Mouse (Mus musculus): ENCODE results near the gene Echs1. TPM values are rescaled to one million over a fixed set of nuclear protein-coding genes. Genes with fewer than 3 reads are reported as not detected.

Echs1 gene
- polyA plus RNA-seq, 1 experiment = 25.8 TPM

GRCm38 (mm10) chr7:140101993-140102860 lies 14.0 kb downstream of the Echs1 start, which contains the start of gene Fuom:
Gene Fuom, minus strand, starts transcription at chr7:140102441.
- 4% methylated on average over 30 of the region's 30 CpGs for WGBS
- peak within 1 kb of the TSS; percentile 63 for H3K4me3 ChIP-seq (replicated peaks; ENCODE audit: control insufficient read depth, low read depth, low read length)
- peaks cover 2% of the 10 kb centered on the region for H3K4me1 ChIP-seq (ENCODE audit: control insufficient read depth, insufficient read depth, low read length)
- no peak within 1 kb of the TSS for H3K27ac ChIP-seq (ENCODE audit: control insufficient read depth, insufficient read depth, low read depth, low read length, poor library complexity)
- TF ChIP-seq CTCF (IDR thresholded peaks at IDR 0.05; ENCODE audit: control insufficient read depth, insufficient read depth, low read length) = no peak
- TF ChIP-seq POLR2A (IDR thresholded peaks at IDR 0.05; ENCODE audit: borderline replicate concordance, control insufficient read depth, low read depth, low read length) = no peak

- 86% methylated on average over 10 of the region's 10 CpGs for WGBS
- H3K4me1 ChIP-seq (ENCODE audit: control insufficient read depth, insufficient read depth, low read length) = peaks cover 2% of the 10 kb centered on the region
- TF ChIP-seq POLR2A (IDR thresholded peaks at IDR 0.05; ENCODE audit: borderline replicate concordance, control insufficient read depth, low read depth, low read length) (no peak), CTCF (IDR thresholded peaks at IDR 0.05; ENCODE audit: control insufficient read depth, insufficient read depth, low read length) (no peak)
- H3K27ac ChIP-seq (ENCODE audit: control insufficient read depth, insufficient read depth, low read depth, low read length, poor library complexity) = no peak overlapping the region
- no peak overlapping the region for H3K4me3 ChIP-seq (replicated peaks; ENCODE audit: control insufficient read depth, low read depth, low read length)
Observed at GRCm38 (mm10) chr7:140101498-140101897, 14.8 kb downstream of the Echs1 start.

GRCm38 (mm10) chr7:140098466-140098865 lies 17.8 kb downstream of the Echs1 start:
- H3K4me1 ChIP-seq (ENCODE audit: control insufficient read depth, insufficient read depth, low read length) = peaks cover 2% of the 10 kb centered on the region
- TF ChIP-seq CTCF (IDR thresholded peaks at IDR 0.05; ENCODE audit: control insufficient read depth, insufficient read depth, low read length) = no peak
- no peak for TF ChIP-seq POLR2A (IDR thresholded peaks at IDR 0.05; ENCODE audit: borderline replicate concordance, control insufficient read depth, low read depth, low read length)
- 43% methylated on average over 1 of the region's 1 CpGs for WGBS

GRCm38 (mm10) chr7:140096055-140096454 lies 20.2 kb downstream of the Echs1 start:
- Histone ChIP-seq H3K4me3 (replicated peaks; ENCODE audit: control insufficient read depth, low read depth, low read length) (no peak overlapping the region), H3K4me1 (ENCODE audit: control insufficient read depth, insufficient read depth, low read length) (no peaks in the 10 kb centered on the region), H3K27ac (ENCODE audit: control insufficient read depth, insufficient read depth, low read depth, low read length, poor library complexity) (no peak overlapping the region)
- no peak for TF ChIP-seq POLR2A (IDR thresholded peaks at IDR 0.05; ENCODE audit: borderline replicate concordance, control insufficient read depth, low read depth, low read length)
- TF ChIP-seq CTCF (IDR thresholded peaks at IDR 0.05; ENCODE audit: control insufficient read depth, insufficient read depth, low read length) = no peak

More at GRCm38 (mm10) chr7:140098466-140098865, 17.8 kb downstream of the Echs1 start:
- no peak overlapping the region for H3K4me3 ChIP-seq (replicated peaks; ENCODE audit: control insufficient read depth, low read depth, low read length)
- no peak overlapping the region for H3K27ac ChIP-seq (ENCODE audit: control insufficient read depth, insufficient read depth, low read depth, low read length, poor library complexity)

- WGBS = 42% methylated on average over 1 of the region's 1 CpGs
- Histone ChIP-seq H3K27ac (ENCODE audit: control insufficient read depth, insufficient read depth, low read depth, low read length, poor library complexity) (no peak overlapping the region), H3K4me1 (ENCODE audit: control insufficient read depth, insufficient read depth, low read length) (no peaks in the 10 kb centered on the region), H3K4me3 (replicated peaks; ENCODE audit: control insufficient read depth, low read depth, low read length) (no peak overlapping the region)
- TF ChIP-seq POLR2A (IDR thresholded peaks at IDR 0.05; ENCODE audit: borderline replicate concordance, control insufficient read depth, low read depth, low read length) = no peak
- TF ChIP-seq CTCF (IDR thresholded peaks at IDR 0.05; ENCODE audit: control insufficient read depth, insufficient read depth, low read length) = no peak
Observed at GRCm38 (mm10) chr7:140095556-140095955, 20.7 kb downstream of the Echs1 start.

GRCm38 (mm10) chr7:140094954-140095353 lies 21.3 kb downstream of the Echs1 start:
- Histone ChIP-seq H3K4me3 (replicated peaks; ENCODE audit: control insufficient read depth, low read depth, low read length) (no peak overlapping the region), H3K4me1 (ENCODE audit: control insufficient read depth, insufficient read depth, low read length) (no peaks in the 10 kb centered on the region), H3K27ac (ENCODE audit: control insufficient read depth, insufficient read depth, low read depth, low read length, poor library complexity) (no peak overlapping the region)
- 61% methylated on average over 5 of the region's 5 CpGs for WGBS
- TF ChIP-seq CTCF (IDR thresholded peaks at IDR 0.05; ENCODE audit: control insufficient read depth, insufficient read depth, low read length) (no peak), POLR2A (IDR thresholded peaks at IDR 0.05; ENCODE audit: borderline replicate concordance, control insufficient read depth, low read depth, low read length) (no peak)

- H3K4me3 ChIP-seq (replicated peaks; ENCODE audit: control insufficient read depth, low read depth, low read length) = no peak within 1 kb of the TSS
- WGBS = 68% methylated on average over 5 of the region's 5 CpGs
- H3K4me1 ChIP-seq (ENCODE audit: control insufficient read depth, insufficient read depth, low read length) = no peaks in the 10 kb centered on the region
- no peak within 1 kb of the TSS for H3K27ac ChIP-seq (ENCODE audit: control insufficient read depth, insufficient read depth, low read depth, low read length, poor library complexity)
- no peak for TF ChIP-seq POLR2A (IDR thresholded peaks at IDR 0.05; ENCODE audit: borderline replicate concordance, control insufficient read depth, low read depth, low read length)
- TF ChIP-seq CTCF (IDR thresholded peaks at IDR 0.05; ENCODE audit: control insufficient read depth, insufficient read depth, low read length) = no peak
Observed at GRCm38 (mm10) chr7:140092924-140093528, 23.2 kb downstream of the Echs1 start, which contains the start of gene Prap1. Gene Prap1, plus strand, starts transcription at chr7:140093395.

- 79% methylated on average over 10 of the region's 10 CpGs for WGBS
- no peak overlapping the region for H3K27ac ChIP-seq (ENCODE audit: control insufficient read depth, insufficient read depth, low read depth, low read length, poor library complexity)
- H3K4me3 ChIP-seq (replicated peaks; ENCODE audit: control insufficient read depth, low read depth, low read length) = no peak overlapping the region
- no peaks in the 10 kb centered on the region for H3K4me1 ChIP-seq (ENCODE audit: control insufficient read depth, insufficient read depth, low read length)
- no peak for TF ChIP-seq CTCF (IDR thresholded peaks at IDR 0.05; ENCODE audit: control insufficient read depth, insufficient read depth, low read length)
- no peak for TF ChIP-seq POLR2A (IDR thresholded peaks at IDR 0.05; ENCODE audit: borderline replicate concordance, control insufficient read depth, low read depth, low read length)
Observed at GRCm38 (mm10) chr7:140090601-140091000, 25.7 kb downstream of the Echs1 start.

Measured in bone marrow, adult 2 months (tissue).